Mouse (Mus musculus): ENCODE data around the gene Rgs8. TPM values are rescaled to one million over a fixed set of nuclear protein-coding genes. Genes with fewer than 3 reads are reported as not detected.

Rgs8 gene
- polyA plus RNA-seq, 1 experiment from 2014 or later = 0.65 TPM

DNA sequence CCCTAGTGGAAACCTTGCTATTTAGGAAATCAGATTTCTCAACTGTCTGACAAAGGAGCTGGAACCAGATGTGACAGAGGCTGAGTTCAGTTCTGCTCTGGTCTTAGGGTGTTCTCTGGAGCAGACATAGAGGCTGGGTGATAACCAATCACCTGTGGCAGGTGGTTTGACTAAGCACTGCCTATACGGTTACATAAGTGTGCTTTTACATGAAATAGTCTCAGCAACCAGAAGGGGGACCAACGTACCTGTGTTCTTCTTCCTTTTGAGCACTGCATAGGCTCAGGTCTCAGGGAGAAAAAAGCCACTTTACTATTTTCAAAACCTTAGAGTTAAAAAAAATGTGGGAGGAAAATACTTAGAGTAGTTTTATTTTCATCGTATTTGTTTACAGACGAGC, 22.8 kb downstream of the Rgs8 start:
- Histone ChIP-seq H3K4me2 (no peak overlapping the region), H3K36me3 (no peaks in the 10 kb centered on the region), H3K4me1 (peaks cover 16% of the 10 kb centered on the region), H3K4me3 (no peak overlapping the region), H3K9ac (no peak overlapping the region), H3K27ac (no peak overlapping the region), H3K27me3 (0 out of 2 replicates have a peak, but pooled peaks cover 3% of the 10 kb centered on the region), H3K9me3 (no peaks in the 10 kb centered on the region)
- no peak for ATAC-seq (ENCODE audit: insufficient number of reproducible peaks, insufficient read depth, low FRiP score, low TSS enrichment, low read depth)
- WGBS = 75% methylated on average over 4 of the region's 4 CpGs

DNA sequence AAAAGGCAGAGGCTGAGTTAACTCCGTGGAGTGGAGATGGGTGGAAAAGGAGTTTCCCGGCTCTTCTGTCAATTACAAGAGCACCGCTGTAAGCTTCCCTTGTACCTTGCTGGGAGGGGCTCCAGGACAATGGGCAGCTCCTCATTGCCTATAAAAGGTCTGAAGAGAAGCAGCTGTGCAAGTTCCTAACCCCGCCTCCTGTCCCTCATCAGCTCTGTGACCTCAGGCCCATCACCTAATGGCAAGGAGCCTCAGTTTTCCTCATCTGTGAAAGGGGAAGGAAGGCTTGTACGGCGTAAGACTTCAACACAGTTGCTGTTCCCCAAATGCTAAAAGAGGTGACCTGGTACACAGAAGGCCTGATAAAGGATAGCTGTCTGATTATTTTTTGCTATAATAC, 24.8 kb downstream of the Rgs8 start:
- Histone ChIP-seq H3K4me3 (no peak overlapping the region), H3K4me2 (no peak overlapping the region), H3K36me3 (no peaks in the 10 kb centered on the region), H3K4me1 (peaks cover 16% of the 10 kb centered on the region), H3K27me3 (no peaks in the 10 kb centered on the region), H3K9ac (no peak overlapping the region), H3K27ac (no peak overlapping the region), H3K9me3 (no peaks in the 10 kb centered on the region)
- WGBS = 56% methylated on average over 6 of the region's 6 CpGs
- no peak for ATAC-seq (ENCODE audit: insufficient number of reproducible peaks, insufficient read depth, low FRiP score, low TSS enrichment, low read depth)

DNA sequence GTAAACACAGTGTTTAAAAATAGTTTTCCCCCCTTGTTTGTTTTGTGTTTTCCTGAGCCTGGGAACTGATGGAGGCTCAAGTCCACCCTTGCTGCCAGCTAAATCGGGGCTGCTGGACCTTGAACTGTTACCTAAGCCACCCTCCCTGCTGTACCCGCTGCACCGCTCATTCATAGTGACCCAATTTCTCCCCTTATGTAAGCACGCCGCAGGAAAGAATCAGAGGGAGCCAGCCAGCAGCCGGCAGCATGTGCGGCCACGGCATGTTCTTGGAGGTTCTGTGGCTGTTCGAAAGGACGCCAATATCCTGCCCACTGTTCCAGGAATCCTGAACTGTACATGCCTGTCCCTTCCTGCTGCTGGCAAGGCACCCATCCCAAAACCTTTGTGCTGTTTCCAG, 26.3 kb downstream of the Rgs8 start:
- Histone ChIP-seq H3K36me3 (no peaks in the 10 kb centered on the region), H3K9ac (no peak overlapping the region)
- 61% methylated on average over 10 of the region's 10 CpGs for WGBS

DNA sequence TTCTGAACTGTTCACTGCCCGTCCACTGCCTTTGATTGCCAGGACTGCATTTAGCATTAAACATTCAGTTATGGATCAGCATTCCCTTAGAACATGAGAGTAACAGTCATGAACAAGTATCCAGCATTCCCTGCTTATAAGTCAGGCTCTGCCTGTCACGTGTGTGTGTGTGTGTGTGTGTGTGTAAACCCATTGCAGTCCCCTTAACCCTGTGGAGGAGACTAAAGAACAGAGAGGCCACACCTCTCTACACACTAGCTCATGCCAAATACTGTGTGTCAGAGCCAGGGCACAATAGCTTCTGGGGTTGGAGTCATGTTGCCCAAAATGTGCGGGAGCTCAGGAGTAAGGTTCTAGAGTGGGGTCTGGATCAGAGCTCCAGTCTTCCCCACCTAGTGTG, 26.8 kb downstream of the Rgs8 start:
- H3K27me3 ChIP-seq = no peaks in the 10 kb centered on the region
- H3K4me3 ChIP-seq = no peak overlapping the region
- no peak for ATAC-seq (ENCODE audit: insufficient number of reproducible peaks, insufficient read depth, low FRiP score, low TSS enrichment, low read depth)
- no peaks in the 10 kb centered on the region for H3K9me3 ChIP-seq
- no peak overlapping the region for H3K4me2 ChIP-seq
- no peaks in the 10 kb centered on the region for H3K36me3 ChIP-seq
- no peak overlapping the region for H3K27ac ChIP-seq
- WGBS = 56% methylated on average over 3 of the region's 3 CpGs
- H3K9ac ChIP-seq = no peak overlapping the region
- H3K4me1 ChIP-seq = peaks cover 23% of the 10 kb centered on the region

More for the DNA sequence above, 26.3 kb downstream of the Rgs8 start:
- Histone ChIP-seq H3K4me2 (no peak overlapping the region), H3K4me1 (peaks cover 23% of the 10 kb centered on the region), H3K27ac (no peak overlapping the region), H3K9me3 (no peaks in the 10 kb centered on the region), H3K27me3 (no peaks in the 10 kb centered on the region), H3K4me3 (no peak overlapping the region)
- ATAC-seq (ENCODE audit: insufficient number of reproducible peaks, insufficient read depth, low FRiP score, low TSS enrichment, low read depth) = no peak

DNA sequence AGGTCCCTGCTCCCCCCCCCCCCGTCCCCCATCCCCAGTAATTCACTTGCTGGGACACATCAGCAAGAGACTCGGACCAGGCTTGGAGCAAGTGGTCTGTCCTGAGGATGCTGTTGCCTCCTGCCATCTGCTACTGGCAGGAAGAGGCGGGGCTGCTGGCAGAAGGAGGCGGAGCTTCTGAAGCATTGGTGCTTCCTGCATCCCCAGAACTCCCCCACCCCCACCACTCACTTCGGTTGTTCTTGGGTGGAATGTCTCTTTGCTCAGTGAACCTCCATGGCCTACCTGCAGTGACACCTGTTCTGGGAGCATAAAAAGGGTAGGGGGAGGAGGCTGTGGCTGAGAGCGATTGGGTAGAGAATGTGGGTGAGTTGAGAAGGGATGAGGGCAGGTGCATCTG, 27.5 kb downstream of the Rgs8 start:
- no peak for ATAC-seq (ENCODE audit: insufficient number of reproducible peaks, insufficient read depth, low FRiP score, low TSS enrichment, low read depth)
- Histone ChIP-seq H3K36me3 (no peaks in the 10 kb centered on the region), H3K9ac (no peak overlapping the region), H3K27ac (no peak overlapping the region), H3K4me1 (peaks cover 24% of the 10 kb centered on the region), H3K4me3 (no peak overlapping the region), H3K4me2 (no peak overlapping the region), H3K9me3 (no peaks in the 10 kb centered on the region), H3K27me3 (no peaks in the 10 kb centered on the region)
- WGBS = 70% methylated on average over 6 of the region's 6 CpGs

DNA sequence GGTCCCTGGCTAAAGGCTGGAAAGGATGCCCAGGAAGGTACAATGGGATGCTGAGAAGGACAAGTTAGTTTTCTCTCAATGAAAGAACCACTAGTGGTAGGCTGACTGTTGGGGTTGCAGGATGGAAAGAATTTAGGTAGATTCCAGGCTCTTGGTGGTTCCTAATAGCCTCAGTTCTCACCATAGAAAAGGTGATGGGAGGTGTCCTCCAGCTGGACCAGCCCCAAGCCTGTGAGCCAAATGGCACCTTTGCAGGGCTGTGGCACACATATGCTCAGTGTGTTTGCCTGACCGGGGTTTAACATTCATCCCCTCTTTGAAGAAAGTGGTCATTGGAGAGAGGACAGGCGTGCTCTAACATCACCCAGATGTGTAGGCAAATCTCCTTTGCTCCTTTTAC, 28.2 kb downstream of the Rgs8 start:
- H3K4me2 ChIP-seq = no peak overlapping the region
- no peak overlapping the region for H3K4me3 ChIP-seq
- H3K9ac ChIP-seq = no peak overlapping the region
- ATAC-seq (ENCODE audit: insufficient number of reproducible peaks, insufficient read depth, low FRiP score, low TSS enrichment, low read depth) = no peak
- H3K27me3 ChIP-seq = no peaks in the 10 kb centered on the region
- H3K9me3 ChIP-seq = no peaks in the 10 kb centered on the region
- peaks cover 31% of the 10 kb centered on the region for H3K4me1 ChIP-seq
- WGBS = 77% methylated on average over 2 of the region's 2 CpGs
- H3K36me3 ChIP-seq = no peaks in the 10 kb centered on the region
- H3K27ac ChIP-seq = no peak overlapping the region

DNA sequence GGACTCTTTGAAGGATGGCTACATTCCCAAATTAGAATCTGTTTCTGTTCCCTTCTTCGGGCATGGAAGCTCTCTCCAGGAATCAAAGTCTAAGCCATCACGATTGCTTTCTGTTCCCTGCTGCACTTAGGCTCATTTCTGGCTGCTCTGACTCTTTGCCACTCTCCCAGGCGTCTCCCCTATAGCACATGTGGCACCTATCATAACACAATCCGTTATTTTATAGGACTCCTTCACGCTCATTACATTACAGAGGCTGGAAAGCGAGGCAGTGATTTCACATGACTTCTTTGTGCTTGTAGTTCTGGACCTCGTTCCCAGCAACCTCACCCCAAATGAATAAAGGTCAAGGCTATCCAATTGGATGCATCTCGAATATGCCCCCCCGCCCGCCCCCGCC, 30.4 kb downstream of the Rgs8 start:
- Histone ChIP-seq H3K4me3 (no peak overlapping the region), H3K9me3 (no peaks in the 10 kb centered on the region), H3K9ac (no peak overlapping the region), H3K36me3 (no peaks in the 10 kb centered on the region), H3K4me2 (no peak overlapping the region), H3K27ac (no peak overlapping the region), H3K27me3 (no peaks in the 10 kb centered on the region), H3K4me1 (peaks cover 30% of the 10 kb centered on the region)
- 34% methylated on average over 11 of the region's 11 CpGs for WGBS
- ATAC-seq (ENCODE audit: insufficient number of reproducible peaks, insufficient read depth, low FRiP score, low TSS enrichment, low read depth) = no peak

DNA sequence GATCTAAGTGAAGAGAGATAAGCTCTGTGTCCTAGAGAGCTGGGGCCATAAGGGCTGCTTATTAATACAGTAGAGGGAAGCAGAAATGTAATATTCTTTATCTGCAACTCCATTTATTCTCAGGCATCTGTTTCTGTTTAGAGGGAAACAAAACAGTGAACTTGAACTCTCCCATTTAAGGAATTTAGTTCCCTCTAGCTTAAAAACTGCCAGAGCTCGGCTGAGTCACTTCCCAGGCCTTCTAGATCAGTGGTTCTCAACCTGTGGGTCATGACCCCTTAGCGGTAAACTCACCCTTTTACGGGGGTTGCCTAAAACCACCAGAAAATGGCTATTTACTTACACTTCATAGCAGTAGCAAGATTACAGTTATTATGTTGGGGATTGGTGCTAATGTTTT, 32.8 kb downstream of the Rgs8 start:
- whole genome bisulfite sequencing = 19% methylated on average over 3 of the region's 3 CpGs
- no peak overlapping the region for H3K9ac ChIP-seq
- H3K27me3 ChIP-seq = no peaks in the 10 kb centered on the region
- no peaks in the 10 kb centered on the region for H3K36me3 ChIP-seq
- H3K4me2 ChIP-seq = no peak overlapping the region
- peaks cover 17% of the 10 kb centered on the region; the same call in 1 of the 2 replicates for H3K4me1 ChIP-seq
- no peak overlapping the region for H3K4me3 ChIP-seq
- no peaks in the 10 kb centered on the region for H3K9me3 ChIP-seq
- ATAC-seq (ENCODE audit: insufficient number of reproducible peaks, insufficient read depth, low FRiP score, low TSS enrichment, low read depth) = no peak
- H3K27ac ChIP-seq = no peak overlapping the region

DNA sequence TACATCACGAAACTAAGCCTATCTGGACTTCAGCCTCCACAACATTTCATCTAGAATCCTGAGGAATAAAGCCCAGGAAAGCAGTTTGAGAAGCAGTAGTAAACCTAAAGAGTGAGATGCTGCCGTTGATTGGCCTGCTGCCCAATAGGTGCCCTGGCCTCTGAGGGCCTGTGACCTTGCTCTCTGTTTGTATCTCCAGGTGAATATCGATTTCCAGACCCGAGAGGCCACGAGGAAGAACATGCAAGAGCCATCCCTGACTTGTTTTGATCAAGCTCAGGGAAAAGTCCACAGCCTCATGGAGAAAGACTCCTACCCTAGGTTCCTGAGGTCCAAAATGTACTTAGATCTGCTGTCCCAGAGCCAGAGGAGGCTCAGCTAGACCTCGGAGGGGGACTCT, 39.7 kb downstream of the Rgs8 start:
- no peaks in the 10 kb centered on the region for H3K9me3 ChIP-seq
- H3K36me3 ChIP-seq = no peaks in the 10 kb centered on the region
- no peak for ATAC-seq (ENCODE audit: insufficient number of reproducible peaks, insufficient read depth, low FRiP score, low TSS enrichment, low read depth)
- no peak overlapping the region for H3K4me3 ChIP-seq
- no peaks in the 10 kb centered on the region for H3K27me3 ChIP-seq
- H3K4me2 ChIP-seq = no peak overlapping the region
- H3K9ac ChIP-seq = no peak overlapping the region
- no peak overlapping the region for H3K27ac ChIP-seq
- peaks cover under 1% of the 10 kb centered on the region; the same call in 1 of the 2 replicates for H3K4me1 ChIP-seq
- 81% methylated on average over 6 of the region's 6 CpGs for WGBS

DNA sequence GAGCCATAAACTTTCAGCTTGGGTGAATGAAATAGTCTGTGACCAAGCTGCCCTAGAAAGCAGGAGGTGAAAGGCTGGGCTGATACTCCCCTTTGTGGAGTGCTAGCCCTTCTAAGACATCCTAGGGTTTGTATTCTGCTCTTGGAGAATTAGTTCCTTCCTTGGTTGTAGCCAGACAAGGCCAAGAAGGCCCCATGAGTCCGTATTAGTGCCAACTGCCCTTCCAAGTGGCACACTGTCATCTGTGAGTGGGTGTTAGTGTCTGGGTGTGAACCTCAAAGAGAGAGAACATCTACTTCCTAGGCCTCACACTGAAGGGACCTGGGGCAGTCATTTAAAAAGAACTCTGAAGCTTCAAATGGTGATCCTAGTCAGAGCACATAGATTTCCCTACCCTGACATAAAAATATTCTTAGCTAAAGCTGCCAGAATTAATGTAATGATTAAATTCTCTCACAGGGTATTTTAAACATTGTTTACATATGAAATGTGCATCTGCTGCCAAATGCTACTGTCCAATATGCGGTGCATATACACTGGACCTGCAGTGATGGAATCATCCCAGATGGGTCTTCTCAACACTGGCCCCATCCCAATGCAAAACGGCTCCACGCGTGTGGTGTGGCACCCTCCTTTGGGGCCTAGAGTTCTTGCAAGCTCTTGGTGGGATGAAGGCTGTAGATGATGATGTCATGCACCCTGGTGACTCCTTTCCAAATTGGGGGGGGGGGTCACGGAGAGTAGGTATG, 41.7 kb downstream of the Rgs8 start:
- H3K9me3 ChIP-seq = no peaks in the 10 kb centered on the region
- no peaks in the 10 kb centered on the region for H3K27me3 ChIP-seq
- no peak overlapping the region for H3K9ac ChIP-seq
- H3K27ac ChIP-seq = no peak overlapping the region
- 93% methylated on average over 6 of the region's 6 CpGs for WGBS
- ATAC-seq (ENCODE audit: insufficient number of reproducible peaks, insufficient read depth, low FRiP score, low TSS enrichment, low read depth) = no peak
- peaks cover 16% of the 10 kb centered on the region for H3K4me1 ChIP-seq
- H3K4me3 ChIP-seq = no peak overlapping the region
- no peak overlapping the region for H3K4me2 ChIP-seq
- no peaks in the 10 kb centered on the region for H3K36me3 ChIP-seq

DNA sequence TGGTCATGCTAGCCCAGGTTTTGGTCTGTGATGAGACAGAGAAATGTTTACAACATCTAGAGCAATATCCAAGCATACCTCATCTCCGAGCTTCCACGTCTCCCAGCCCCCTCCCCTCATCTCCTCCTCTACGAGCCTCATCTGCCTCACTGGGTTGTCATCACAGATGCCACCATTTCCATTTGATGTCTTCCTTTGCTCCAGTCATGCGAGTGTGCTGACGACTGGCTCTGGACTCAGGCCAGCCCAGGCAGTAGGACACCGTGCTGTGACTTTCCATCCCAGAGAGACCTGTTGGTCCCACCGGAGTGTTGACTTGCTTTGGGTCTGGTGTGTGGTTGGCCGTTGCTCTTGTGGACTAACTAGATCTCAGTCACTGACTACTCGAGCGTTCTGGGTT, 42.6 kb downstream of the Rgs8 start:
- no peak for ATAC-seq (ENCODE audit: insufficient number of reproducible peaks, insufficient read depth, low FRiP score, low TSS enrichment, low read depth)
- no peaks in the 10 kb centered on the region for H3K9me3 ChIP-seq
- H3K27me3 ChIP-seq = no peaks in the 10 kb centered on the region
- no peak overlapping the region for H3K9ac ChIP-seq
- no peak overlapping the region for H3K4me3 ChIP-seq
- no peak overlapping the region for H3K4me2 ChIP-seq
- peaks cover 24% of the 10 kb centered on the region for H3K4me1 ChIP-seq
- H3K36me3 ChIP-seq = no peaks in the 10 kb centered on the region
- 87% methylated on average over 10 of the region's 10 CpGs for WGBS
- H3K27ac ChIP-seq = no peak overlapping the region

DNA sequence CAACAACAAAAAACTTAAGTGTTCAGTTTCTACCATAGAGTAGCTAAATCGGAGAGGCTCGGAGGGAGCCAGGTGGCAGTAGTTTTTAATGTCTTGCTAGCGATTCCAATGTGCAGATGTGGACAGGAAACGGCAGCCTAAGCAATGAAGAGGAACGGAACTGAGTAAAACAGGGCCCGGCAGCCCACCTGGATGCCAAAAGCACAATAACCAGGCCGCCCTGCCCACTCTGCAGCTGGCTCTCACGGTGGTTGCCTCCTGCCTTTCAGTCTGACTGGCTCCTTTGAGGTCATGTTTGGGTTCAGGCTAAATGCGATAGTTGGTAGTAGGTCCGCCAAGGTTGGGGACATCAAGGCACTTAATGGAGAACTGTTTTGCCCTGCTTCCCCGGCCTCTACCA, 43.3 kb downstream of the Rgs8 start:
- Histone ChIP-seq H3K9ac (no peak overlapping the region), H3K4me2 (no peak overlapping the region), H3K27ac (no peak overlapping the region), H3K4me1 (peaks cover 31% of the 10 kb centered on the region), H3K36me3 (no peaks in the 10 kb centered on the region), H3K4me3 (no peak overlapping the region), H3K9me3 (no peaks in the 10 kb centered on the region), H3K27me3 (no peaks in the 10 kb centered on the region)
- no peak for ATAC-seq (ENCODE audit: insufficient number of reproducible peaks, insufficient read depth, low FRiP score, low TSS enrichment, low read depth)
- WGBS = 90% methylated on average over 11 of the region's 11 CpGs
